Mouse (Mus musculus) activated CD4-positive, CD25-positive, alpha-beta regulatory T cell, adult 4 months (primary cell): Measurements from ENCODE around the gene Cpt1c. TPM values are rescaled to one million over a fixed set of nuclear protein-coding genes. Genes with fewer than 3 reads are reported as not detected.

ENCODE experiments used
- ATAC-seq: one replicate; pipeline ENCODE4 v1.8.0; 2017
- polyA plus RNA-seq, 2 experiments: library from polyadenylated mRNA; unstranded; fragments of 100-300 nt; shearing (Covaris generic); gene quantifications; one replicate each; pipeline ENCODE4 v1.2.1; 2017

Gene Cpt1c
- polyA plus RNA-seq, 2 experiments from 2014 or later = 0.80 to 0.98 TPM

- ATAC-seq = no peak
Measured at GRCm38 (mm10) chr7:44915314-44915713, 59.3 kb downstream of the Cpt1c start.

DNA sequence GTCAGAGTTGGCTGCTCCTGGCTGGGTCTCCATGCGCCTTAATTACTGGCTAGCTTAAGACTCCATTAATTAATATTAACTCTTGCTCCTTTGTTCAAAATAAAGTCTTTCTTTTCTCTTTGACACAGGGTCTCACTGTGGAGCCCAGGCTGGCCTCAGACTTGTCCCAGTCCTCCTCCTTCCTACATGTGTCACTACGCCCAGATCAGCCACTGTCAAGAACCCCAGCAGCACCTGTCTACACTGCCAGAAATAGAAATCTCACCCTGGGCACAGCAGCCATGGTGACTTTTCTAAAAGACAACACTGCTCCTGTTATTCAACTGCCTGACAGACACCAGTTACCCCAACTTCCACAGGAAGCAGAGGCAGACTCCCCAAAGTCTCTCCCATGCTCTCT lies 60.3 kb downstream of the Cpt1c start:
- no peak for ATAC-seq

Other genes with a start within 250 kb of the Cpt1c start
- gene Vrk3, start 226.4 kb downstream of the Cpt1c start, polyA plus RNA-seq = 10 to 100 TPM; 60.2 to 68.7 TPM
- under 1 TPM; 0.33 to 0.60 TPM for gene Zfp473, start 223.8 kb downstream of the Cpt1c start, polyA plus RNA-seq
- gene Nup62, start 158.8 kb downstream of the Cpt1c start, polyA plus RNA-seq = 10 to 100 TPM; 32.1 to 47.7 TPM
- 1 to 10 TPM; 2.0 to 4.1 TPM for gene Il4i1, start 158.5 kb downstream of the Cpt1c start, polyA plus RNA-seq
- gene Atf5, start 158.2 kb downstream of the Cpt1c start, polyA plus RNA-seq = 1 to 10 TPM in 1 of 2 experiments, not detected in 1; 1.1 TPM
- gene Akt1s1, start 125.9 kb downstream of the Cpt1c start, polyA plus RNA-seq = 1 to 10 TPM; 3.0 to 4.7 TPM
- 10 to 100 TPM; 41.0 to 63.7 TPM for gene Tbc1d17, start 125.8 kb downstream of the Cpt1c start, polyA plus RNA-seq
- gene Pnkp, start 117.7 kb downstream of the Cpt1c start, polyA plus RNA-seq = 10 to 100 TPM; 41.4 to 48.8 TPM
- gene Ptov1, start 105.1 kb downstream of the Cpt1c start, polyA plus RNA-seq = 1 to 10 TPM; 1.3 to 2.3 TPM
- gene Med25, start 82.1 kb downstream of the Cpt1c start, polyA plus RNA-seq = 10 to 100 TPM; 12.2 to 20.1 TPM
- 10 to 100 TPM in 1 of 2 experiments, 1 to 10 TPM in 1; 7.3 to 19.3 TPM for gene Fuz, start 78.8 kb downstream of the Cpt1c start, polyA plus RNA-seq
- 1 to 10 TPM; 6.8 to 8.0 TPM for gene Ap2a1, start 45.4 kb downstream of the Cpt1c start, polyA plus RNA-seq
- gene Tsks, start 31.6 kb downstream of the Cpt1c start, polyA plus RNA-seq = not detected
- 100 to 1,000 TPM in 1 of 2 experiments, 10 to 100 TPM in 1; 38.0 to 103 TPM for gene Prmt1, start 11.7 kb upstream of the Cpt1c start, polyA plus RNA-seq
- 100 to 1,000 TPM in 1 of 2 experiments, 10 to 100 TPM in 1; 88.9 to 129 TPM for gene Irf3, start 22.8 kb upstream of the Cpt1c start, polyA plus RNA-seq
- 10 to 100 TPM; 18.4 to 31.8 TPM for gene Bcl2l12, start 23.9 kb upstream of the Cpt1c start, polyA plus RNA-seq
- 1 to 10 TPM; 8.6 to 8.7 TPM for gene Scaf1, start 41.5 kb upstream of the Cpt1c start, polyA plus RNA-seq
- 1 to 10 TPM; 4.5 to 6.1 TPM for gene Rras, start 43.1 kb upstream of the Cpt1c start, polyA plus RNA-seq
- 10 to 100 TPM in 1 of 2 experiments, 1 to 10 TPM in 1; 9.5 to 11.4 TPM for gene Prr12, start 78.0 kb upstream of the Cpt1c start, polyA plus RNA-seq
- 100 to 1,000 TPM; 143 to 161 TPM for gene Nosip, start 87.6 kb upstream of the Cpt1c start, polyA plus RNA-seq
- 1 to 10 TPM in 1 of 2 experiments, under 1 TPM in 1; 0.41 to 1.2 TPM for gene Prrg2, start 87.8 kb upstream of the Cpt1c start, polyA plus RNA-seq
- gene Rcn3, start 117.4 kb upstream of the Cpt1c start, polyA plus RNA-seq = 1 to 10 TPM; 4.7 to 5.4 TPM
- gene Fcgrt, start 129.0 kb upstream of the Cpt1c start, polyA plus RNA-seq = 1 to 10 TPM in 1 of 2 experiments, under 1 TPM in 1; 0.78 to 1.1 TPM
- 1,000 to 10,000 TPM; 4,562 to 5,652 TPM for gene Rps11, start 149.6 kb upstream of the Cpt1c start, polyA plus RNA-seq
- gene Rpl13a, start 153.9 kb upstream of the Cpt1c start, polyA plus RNA-seq = 1,000 to 10,000 TPM; 7,090 to 8,122 TPM
- not detected for gene Gm45713, start 161.4 kb upstream of the Cpt1c start, polyA plus RNA-seq
- 100 to 1,000 TPM; 118 to 125 TPM for gene Flt3l, start 161.6 kb upstream of the Cpt1c start, polyA plus RNA-seq
- 10 to 100 TPM; 44.4 to 53.0 TPM for gene Pih1d1, start 179.5 kb upstream of the Cpt1c start, polyA plus RNA-seq
- gene Aldh16a1, start 179.7 kb upstream of the Cpt1c start, polyA plus RNA-seq = 10 to 100 TPM; 21.4 to 27.4 TPM
- gene Slc17a7, start 189.1 kb upstream of the Cpt1c start, polyA plus RNA-seq = not detected
- not detected for gene Gfy, start 204.7 kb upstream of the Cpt1c start, polyA plus RNA-seq
- not detected for gene Pth2, start 206.1 kb upstream of the Cpt1c start, polyA plus RNA-seq
- under 1 TPM; 0.24 to 0.34 TPM for gene Ccdc155, start 230.0 kb upstream of the Cpt1c start, polyA plus RNA-seq
- 10 to 100 TPM; 20.6 to 24.7 TPM for gene Dkkl1, start 237.3 kb upstream of the Cpt1c start, polyA plus RNA-seq
- gene Tead2, start 240.9 kb upstream of the Cpt1c start, polyA plus RNA-seq = 1 to 10 TPM; 1.5 to 2.8 TPM